Mouse (Mus musculus): ENCODE results near the gene Aktip. TPM values are rescaled to one million over a fixed set of nuclear protein-coding genes. Genes with fewer than 3 reads are reported as not detected.

The Aktip gene
- total RNA-seq (2015) (10.8 and 11.3 TPM in 2 replicates), total RNA-seq (2017) (14.1 and 15.0 TPM in 2 replicates)

DNA sequence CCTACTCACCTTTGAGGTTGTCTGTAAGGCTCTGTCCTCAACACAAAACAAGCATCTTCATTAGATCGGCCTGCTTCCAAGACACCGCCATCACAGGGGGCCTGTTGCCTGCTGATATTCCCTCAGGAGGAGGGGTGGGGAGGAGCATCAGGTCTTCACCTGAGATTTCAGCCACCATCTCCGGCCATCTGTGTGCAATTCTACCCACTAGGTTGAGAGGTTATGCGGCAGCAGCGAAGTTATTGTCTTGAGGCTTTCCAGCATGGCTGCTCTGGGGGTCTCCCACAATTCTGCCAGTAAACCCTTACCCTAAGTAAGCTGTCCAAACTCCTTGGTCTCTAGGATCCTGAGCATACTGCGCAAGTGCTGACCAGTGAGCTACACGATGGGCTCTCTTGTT, at the start of gene Aktip:
Aktip (minus strand) TSS at position 101 of the 400 bp plus-strand sequence.
- ATAC-seq (ENCODE audit: poor library complexity, severe bottlenecking), result no peak

DNA sequence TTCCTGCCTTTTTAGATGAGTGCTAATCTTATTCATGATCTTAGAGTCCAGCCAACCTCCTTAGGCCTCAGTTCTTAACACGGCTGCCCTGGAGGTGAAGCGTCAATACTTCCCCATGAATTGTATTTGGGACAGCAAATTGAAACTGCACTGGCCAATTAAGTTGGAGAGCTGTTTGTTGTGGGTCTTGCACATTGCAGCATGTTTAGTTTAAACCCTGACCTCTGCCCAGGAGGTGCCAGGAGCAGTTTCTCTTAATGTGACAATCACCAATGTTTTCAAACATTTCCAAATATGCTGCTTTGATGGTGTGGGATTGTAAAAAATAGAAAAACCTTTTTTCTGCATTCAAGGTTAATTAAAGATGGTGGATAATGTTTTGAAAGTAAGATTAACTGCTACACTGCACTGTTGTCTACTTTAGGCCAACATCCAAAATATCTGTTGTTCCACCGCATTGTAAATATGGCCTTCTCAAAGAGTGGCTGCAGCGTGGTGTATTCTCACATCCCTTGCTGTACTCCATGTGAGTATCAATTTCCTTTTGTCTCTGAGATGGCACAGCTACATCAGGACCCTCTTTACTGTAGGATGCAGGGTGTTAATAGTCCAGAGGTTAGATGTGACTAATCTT, 46.2 kb upstream of the Aktip start:
- ATAC-seq (ENCODE audit: poor library complexity, severe bottlenecking), result no peak

DNA sequence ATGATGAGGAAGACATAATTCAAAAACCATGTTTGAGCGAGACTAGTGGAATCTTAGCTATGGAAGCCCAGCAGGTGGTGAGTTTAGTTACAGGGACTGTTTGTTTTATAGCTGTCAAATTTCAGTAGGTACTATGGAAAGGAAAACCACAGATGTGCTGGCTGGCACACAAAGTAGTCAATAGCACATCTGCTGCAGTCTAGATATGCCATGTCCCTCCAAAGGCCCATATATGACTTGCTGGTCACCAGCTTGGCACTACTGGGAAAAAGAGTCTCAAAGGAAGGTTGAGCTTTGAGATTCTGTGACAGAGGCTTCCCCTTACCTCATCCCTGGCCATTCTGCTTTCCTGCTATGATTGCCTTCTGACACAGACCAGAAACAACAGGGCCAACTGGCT, 42.9 kb upstream of the Aktip start:
- ATAC-seq (ENCODE audit: poor library complexity, severe bottlenecking), result no peak

DNA sequence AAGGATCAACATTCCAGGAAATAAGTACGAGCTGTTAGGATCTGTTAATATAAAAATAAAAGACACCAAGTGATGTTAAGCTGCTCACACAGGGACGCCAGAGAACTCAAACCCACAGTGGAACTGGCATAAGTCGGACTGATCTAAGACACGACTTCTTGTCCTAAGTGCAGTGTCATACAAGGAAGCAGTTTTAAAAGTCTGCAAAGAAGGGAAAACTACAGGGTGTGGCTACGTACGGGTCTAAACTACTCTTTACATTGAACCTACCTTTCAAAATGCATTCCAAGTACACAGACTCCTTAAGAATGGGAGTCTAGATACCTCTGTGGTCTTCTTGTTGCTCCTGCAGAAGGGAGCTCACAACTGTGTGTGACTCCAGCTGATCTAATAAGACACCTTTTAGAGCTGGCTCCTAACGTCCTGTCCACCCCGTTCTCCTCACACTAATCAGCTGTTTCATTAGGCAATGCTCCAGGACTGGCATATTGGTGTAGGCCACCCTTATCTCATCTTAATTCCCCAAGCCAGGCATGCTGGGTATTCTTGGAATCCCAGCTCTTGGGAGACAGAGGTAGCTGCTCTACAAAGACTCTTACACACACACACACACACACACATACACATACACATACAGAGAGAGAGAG, 42.2 kb upstream of the Aktip start:
- ATAC-seq (ENCODE audit: poor library complexity, severe bottlenecking), result no peak

DNA sequence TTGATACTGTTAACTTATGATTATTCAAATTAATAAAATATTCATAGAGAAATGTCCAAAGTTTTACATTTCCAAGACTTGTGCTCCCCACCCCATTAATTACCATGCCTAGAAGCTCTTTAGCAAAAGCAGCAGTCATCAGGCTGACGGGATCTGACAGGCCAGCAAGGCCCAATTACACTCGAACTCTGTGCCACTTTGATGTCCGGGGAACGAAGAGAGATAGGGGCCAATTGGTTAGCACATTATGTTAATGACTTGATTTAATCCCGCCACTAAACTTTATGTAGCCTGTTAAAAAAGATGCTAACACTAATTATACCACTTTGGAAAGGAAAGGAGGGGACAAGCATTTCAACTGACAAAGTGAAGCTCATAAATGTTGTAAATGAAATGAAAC, 41.6 kb upstream of the Aktip start:
- ATAC-seq (ENCODE audit: poor library complexity, severe bottlenecking), result no peak

DNA sequence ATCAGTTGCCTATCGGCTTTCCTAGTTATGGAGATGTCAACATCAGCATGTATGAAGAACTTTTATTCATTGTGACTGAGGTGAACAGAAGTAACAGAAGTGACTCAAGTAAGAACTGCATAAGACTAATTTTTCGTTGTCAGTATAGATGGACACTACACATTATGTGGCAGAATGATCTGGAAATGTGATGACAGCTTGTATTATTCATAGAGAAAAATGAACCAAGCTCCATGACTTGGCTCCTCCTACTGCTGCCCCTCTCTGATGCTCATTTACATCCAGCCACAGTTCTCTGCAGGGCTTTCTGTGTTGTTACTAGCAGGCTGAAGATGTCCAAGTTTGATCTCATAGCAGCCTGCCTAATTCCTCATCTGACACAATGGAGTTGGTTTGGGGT, 37.4 kb upstream of the Aktip start:
- ATAC-seq (ENCODE audit: poor library complexity, severe bottlenecking), result no peak

DNA sequence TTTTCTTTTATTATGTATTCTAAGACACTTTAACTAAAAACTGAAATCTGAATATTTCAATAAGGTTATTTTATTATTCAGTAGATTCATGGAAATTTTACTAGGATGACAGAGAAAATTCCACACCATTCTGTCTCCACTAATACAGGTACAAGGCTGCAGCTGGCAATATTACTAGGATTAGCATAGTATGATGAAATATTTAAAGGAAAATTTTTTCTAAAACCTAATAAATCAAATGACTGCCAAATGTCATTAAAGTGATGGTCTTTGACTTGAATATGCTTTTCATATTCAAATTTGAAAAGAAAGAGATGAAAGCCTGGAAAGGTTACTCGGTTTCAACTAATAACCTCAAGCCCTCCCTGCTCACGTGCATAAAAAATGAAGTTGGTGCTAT, 34.3 kb upstream of the Aktip start:
- ATAC-seq (ENCODE audit: poor library complexity, severe bottlenecking), result no peak

DNA sequence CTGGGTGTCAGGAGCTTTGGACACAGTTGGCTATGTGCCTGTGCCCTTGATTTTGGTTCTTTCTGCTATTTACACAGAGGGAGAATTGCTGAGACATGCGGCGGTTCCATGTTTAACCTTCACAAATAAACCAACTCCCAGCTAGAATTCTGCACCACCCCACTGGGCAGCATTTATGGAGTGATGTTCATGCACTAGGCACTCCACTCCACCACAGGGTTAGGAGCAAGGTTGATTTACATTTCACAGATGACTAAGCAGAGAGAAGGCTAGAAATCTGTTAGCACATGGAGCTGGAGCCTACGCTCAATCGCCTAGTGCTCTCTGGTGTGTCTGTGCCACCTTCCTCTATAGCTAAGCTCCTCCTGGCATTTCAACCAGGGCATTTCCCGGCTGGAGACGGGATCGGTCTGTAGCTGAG, 27.7 kb upstream of the Aktip start:
- no peak for ATAC-seq (ENCODE audit: poor library complexity, severe bottlenecking)

DNA sequence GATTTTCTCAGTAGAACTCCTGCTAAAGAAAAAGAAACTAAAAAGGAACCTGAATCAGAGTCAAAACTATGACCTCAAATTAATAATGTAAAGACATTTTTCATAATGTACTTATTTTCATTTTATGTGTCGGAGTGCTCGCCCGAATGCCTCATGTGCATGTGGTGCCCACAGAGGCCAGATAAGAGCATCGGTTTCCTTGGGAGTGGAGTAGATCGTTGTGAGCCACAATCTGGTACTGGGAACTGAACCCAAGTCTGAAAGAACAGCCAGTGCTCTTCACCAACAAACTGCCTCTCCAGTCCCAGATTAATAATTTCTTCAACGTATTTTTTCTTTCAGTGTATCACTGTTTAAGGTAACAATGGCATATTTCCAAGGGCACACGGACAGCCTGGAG, 24.5 kb upstream of the Aktip start:
- no peak for ATAC-seq (ENCODE audit: poor library complexity, severe bottlenecking)

DNA sequence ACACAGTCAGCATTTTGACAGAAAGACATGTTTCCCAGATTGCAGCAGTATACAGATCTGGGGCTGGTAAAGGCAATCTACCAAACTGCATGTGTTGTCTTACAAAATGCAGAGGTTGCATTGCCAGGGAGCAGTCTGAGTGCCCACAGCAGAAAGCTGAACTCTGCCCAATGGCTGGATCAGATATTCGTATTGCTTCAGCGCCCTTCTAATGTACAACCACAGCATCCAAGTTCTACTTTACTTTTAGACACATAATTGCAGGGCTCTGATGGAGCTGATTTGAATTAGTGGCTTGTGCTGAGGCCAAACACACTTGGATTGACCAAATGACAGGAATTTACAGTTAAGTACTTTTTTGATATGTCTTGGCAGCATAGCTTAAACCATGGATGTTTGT, 22.1 kb upstream of the Aktip start:
- ATAC-seq (ENCODE audit: poor library complexity, severe bottlenecking), result no peak

DNA sequence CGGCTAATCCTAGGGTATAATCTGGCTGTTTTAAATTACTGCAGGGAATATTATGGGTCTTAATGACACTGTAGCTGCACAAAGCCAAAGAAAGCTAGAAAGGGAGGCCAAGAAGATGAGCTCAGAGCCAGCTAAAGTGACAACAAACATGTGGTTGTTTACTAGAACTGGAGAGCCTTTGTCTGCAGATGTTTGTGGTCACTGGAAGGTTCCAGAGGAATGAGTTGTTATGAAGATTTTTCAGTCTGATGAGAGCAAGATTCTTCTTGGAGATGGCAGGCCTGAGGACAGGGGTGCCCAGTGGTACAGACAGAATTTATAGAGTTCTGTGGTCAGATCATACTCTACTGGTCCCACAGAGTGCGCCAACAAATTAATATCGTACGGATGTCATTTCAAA, 18.5 kb upstream of the Aktip start:
- ATAC-seq (ENCODE audit: poor library complexity, severe bottlenecking), result no peak

DNA sequence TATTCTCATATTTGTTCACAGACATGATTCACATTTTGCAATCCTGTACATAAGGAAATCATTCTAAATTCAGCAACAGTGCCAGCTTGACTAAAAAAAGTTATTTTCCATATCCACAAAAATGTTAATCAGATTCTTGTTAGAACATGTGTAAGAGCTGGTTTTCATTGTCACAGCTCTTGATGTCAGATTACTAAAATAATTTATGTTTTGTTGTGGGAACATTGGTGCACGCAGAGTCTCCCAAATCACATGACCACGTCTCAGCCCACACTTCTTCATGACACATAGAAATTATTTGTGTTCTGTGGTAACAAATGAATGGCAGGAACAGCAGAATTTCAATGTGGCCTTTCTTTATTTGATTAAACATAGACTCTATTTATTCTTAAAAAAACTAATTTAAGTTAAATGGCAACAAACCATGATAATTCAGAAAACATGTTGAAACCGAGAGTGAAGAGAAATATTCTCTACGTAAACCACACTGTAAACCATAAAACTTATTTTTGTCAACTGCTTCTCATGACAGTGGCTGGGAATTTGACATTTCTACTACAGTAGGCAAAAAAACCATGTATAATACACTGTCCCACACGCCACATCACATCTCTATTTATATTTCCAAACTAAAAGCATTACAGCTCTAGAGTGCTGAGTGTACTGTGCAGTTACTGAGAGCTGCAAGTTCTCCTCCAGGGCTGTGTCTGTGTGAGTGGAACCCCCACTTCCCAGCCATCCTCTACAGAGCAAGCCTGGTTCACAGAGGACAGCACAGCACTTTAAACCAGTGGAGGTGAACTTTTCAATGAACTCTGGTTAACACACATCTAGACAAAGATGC, 17.5 kb upstream of the Aktip start:
- no peak for ATAC-seq (ENCODE audit: poor library complexity, severe bottlenecking)

DNA sequence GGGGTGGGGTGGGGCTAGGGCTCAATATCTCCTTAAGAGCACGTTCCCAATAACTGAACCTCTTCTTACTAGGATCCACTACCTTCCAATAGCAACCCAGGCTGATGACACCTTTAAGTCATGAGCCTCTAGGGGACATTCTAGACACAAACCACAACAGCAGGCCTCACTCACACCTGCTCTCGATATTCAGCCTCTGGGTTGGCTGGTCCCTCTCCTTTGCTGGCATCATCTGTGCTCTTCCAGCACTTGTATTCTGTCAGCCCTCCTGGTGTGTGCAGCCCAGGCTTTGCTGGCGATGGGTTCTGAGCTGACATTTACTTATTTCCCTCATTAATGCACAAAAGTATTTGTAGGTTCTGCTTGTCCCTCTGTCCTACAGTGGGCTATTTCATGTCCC, 14.5 kb upstream of the Aktip start:
- ATAC-seq (ENCODE audit: poor library complexity, severe bottlenecking), result no peak

DNA sequence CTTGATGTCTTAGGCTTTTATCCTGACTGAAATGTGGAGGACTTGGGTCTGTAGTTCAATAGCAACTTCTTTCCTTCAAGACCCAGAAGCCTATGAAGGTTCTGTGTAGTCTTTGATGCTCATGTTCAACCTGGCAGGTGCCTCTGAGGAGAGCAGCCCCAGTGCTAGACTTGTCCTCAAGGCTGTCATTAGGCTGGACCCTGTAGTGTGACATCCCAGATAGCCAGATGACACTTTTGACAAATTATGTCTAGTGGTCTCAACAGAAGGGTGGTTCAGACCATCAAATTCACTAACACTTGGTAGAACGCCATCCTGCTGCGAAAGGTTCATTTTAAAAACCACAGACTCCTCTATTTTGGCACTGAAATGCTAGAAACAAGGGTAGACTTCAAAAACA, 13.2 kb upstream of the Aktip start:
- ATAC-seq (ENCODE audit: poor library complexity, severe bottlenecking), result no peak

DNA sequence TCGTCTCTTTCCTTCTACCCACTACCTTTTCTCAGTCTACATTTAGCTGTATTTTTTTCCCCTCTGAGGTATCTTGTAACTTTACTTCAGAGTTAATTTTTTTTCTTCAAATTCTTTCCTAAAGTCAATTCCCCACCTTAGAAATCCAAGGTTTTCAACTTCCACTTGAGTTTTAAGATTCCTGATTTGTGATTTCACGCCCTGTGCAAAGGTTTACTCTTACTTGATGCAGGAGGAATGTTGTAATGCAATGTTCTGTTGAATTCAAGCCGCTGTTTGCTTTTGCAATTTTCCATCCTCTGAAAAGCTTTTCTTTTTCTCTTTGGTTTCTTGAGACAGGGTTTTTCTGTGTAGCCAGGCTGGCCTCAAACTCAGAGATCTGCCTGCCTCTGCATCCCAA, 9.9 kb upstream of the Aktip start:
- no peak for ATAC-seq (ENCODE audit: poor library complexity, severe bottlenecking)

DNA sequence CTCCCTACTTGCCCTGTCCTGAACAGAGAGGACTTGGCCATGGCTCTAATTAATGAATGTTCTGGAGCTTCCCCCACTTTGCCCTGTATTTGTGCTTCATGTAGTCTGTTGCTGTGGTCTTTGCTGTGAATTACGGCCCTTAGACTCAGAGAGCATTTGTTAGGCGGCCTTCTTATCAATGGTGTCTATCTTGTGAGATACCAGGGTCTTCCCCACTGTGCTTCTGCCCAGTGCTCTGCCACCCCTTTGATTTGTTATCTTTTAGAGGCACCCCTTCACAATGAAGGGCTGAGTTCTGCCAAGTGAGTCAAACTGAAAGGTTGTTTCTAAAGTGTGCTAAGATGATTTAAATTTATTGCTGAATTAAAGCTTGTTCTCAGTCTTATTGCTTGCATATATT, 7.9 kb upstream of the Aktip start:
- no peak for ATAC-seq (ENCODE audit: poor library complexity, severe bottlenecking)

DNA sequence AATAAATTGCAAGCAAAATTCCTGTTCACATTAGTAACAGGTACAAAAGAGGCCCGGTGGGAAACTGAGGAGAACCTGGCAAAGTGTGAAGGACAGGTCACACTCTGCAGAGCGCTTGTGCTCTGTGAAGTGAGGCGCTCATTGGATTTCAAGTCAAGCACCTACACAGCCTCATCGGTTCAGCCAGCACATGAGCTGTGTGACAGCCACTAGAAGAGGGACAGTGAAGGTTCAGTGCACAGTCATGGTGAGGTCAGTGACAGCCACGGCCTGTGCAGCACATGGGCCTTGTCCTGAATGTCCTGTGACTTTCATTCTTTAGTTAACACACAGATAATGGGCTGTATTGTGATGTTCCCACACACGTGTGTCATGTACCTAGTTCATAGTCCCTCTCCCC, 6.1 kb upstream of the Aktip start:
- ATAC-seq (ENCODE audit: poor library complexity, severe bottlenecking), result no peak

DNA sequence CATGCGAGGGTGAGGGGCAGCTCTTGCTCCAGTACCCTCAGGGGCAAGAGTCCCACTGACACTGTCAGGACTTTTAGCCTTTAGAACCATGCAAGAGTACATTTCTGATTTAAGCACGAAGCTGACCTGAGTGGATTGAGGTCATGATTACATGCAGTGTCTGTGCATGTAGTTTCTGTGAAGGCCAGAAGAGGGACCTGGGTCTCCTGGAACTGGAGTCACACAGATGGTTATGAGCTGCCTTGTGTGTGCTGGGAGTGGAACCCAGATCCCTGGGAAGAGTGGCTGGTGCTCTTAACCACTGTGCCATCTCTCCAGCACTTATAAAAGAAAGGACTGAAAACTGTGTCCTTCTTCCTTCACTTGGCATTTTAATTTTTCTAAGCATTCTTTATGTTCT, 1.4 kb upstream of the Aktip start:
- ATAC-seq (ENCODE audit: poor library complexity, severe bottlenecking), result no peak

DNA sequence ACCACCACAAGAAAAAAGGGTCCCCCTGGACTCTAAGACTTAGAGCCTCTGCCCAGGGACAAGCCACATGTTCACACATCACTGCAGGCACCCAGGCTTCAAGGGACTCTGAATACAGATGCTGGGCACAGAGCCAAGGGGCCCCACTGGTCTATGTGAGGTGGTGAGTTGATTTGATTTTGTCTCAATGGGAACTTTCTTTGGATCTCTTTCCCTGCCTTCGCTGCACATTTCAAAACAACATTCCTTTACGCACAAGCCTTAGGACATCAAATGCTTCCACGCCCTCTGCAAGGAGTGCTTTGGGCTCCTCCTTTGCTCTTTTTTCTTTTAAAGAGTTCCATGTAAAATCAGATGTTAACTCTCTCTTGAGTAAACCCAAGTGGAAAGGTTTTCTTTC, 1.7 kb downstream of the Aktip start:
- no peak for ATAC-seq (ENCODE audit: poor library complexity, severe bottlenecking)

DNA sequence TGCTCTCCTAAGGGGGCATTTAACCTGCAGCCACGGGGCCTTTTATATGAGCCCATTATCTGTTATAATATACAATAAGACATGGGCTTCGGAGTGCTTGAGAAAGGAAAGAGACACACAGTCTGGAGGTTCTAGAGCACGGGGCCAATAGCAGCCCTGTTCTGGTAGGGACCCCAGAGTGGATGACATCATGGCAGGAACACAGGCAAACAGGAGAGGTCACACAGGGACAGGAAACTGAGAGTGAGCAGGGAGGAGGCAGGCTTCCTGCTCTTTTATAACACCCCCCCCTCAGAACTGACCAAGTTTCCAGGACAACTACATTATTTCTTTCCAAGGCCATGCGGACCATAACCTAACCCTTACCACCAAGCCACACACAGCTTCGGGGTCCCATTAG, 2.5 kb downstream of the Aktip start:
- no peak for ATAC-seq (ENCODE audit: poor library complexity, severe bottlenecking)

DNA sequence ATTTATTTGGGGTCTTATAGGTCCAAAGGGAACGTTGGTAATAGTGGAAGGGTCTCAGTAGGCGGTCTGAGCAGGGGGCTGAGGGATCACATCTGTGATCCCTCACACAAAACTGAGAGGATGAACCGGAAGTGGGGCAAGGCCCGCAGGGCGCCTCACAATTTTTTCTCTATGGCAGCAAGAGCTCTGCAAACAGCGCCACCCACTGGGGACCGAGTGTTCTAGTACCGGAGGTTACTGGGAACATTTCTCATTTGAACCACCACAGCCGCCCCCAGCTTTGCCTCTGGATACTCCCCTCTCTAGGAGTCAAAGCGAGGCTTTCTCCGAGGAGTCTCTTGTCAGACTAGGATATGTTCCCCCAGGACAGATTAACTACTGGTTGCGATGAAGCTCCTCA, 3.1 kb downstream of the Aktip start:
- ATAC-seq (ENCODE audit: poor library complexity, severe bottlenecking), result no peak

DNA sequence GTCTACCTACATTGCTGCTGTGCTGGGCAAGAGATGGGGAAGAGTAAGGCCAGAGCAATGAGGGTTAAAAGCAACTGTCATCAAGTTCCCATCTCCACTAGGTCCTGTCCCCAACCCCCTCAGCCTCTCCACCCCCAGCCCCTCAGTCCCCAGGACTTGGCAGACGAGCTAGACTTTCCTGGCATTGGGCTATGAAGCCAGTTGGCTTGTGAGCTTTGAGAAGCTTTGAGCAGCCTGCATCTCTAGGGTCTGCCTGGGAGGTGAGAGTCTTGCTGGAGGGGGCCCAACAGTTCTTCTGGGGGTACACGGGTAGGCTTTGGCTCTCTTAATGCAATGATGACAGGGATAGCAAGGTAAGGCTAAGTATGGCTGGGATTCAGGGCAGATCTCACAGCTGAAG, 5.7 kb downstream of the Aktip start:
- ATAC-seq (ENCODE audit: poor library complexity, severe bottlenecking), result no peak

Measured in megakaryocyte, adult 5-6 weeks (primary cell).